Comparison of ENCODE assay signal across 11 mouse cellular contexts in genomic region chr13:113589499-113589898, GRCm38 (mm10). TPM values are rescaled to one million over a fixed set of nuclear protein-coding genes. Genes with fewer than 3 reads are reported as not detected.
A peak's percentile ranks its signal among the peaks of the same experiment; 100 is the strongest.
DNase-seq lines count a peak whose midpoint lies in the region; ATAC-seq and TF ChIP-seq lines count a peak whose summit lies in the region.
"Had no signal": no experiment of that assay in that cellular context is flagged by ENCODE, and none has a peak within 500 bp of the region (broad histone marks: within the 10 kb centered on the region; RNA-seq: fewer than 3 reads in every experiment).

No protein-coding gene starts in this region.

- no peak for TF ChIP-seq POLR2A in liver, adult 2 months (IDR thresholded peaks at IDR 0.05; ENCODE audit: extremely low read depth, insufficient read depth, low read length)

- no peak overlapping the region for H3K4me3 ChIP-seq in liver, adult 2 months (ENCODE audit: insufficient read depth, low read depth, low read length)
- no peak overlapping the region for H3K4me3 ChIP-seq in layer of hippocampus, adult 2 months
- H3K4me3 ChIP-seq: forebrain, embryonic 15.5 days; hindbrain, embryonic 15.5 days; midbrain, embryonic 15.5 days had no signal

- TF ChIP-seq CTCF in liver, adult 2 months (IDR thresholded peaks at IDR 0.05; ENCODE audit: low read depth, low read length), result no peak
- TF ChIP-seq CTCF in layer of hippocampus, adult 2 months (conservative IDR thresholded peaks at IDR 0.05), result no peak

- H3K9ac ChIP-seq in liver, adult 2 months (ENCODE audit: low read depth, low read length), result no peak overlapping the region
- H3K9ac ChIP-seq: forebrain, embryonic 15.5 days; hindbrain, embryonic 15.5 days; midbrain, embryonic 15.5 days had no signal

- H3K79me2 ChIP-seq in liver, adult 2 months (ENCODE audit: control insufficient read depth, insufficient read depth, low read length), result no peaks in the 10 kb centered on the region

- H3K4me1 ChIP-seq in liver, adult 2 months (ENCODE audit: control insufficient read depth, insufficient read depth, low read length), result peaks cover 2% of the 10 kb centered on the region

- H3K27ac ChIP-seq in liver, adult 2 months (replicated peaks; ENCODE audit: insufficient read depth, low read depth, low read length), result no peak overlapping the region
- H3K27ac ChIP-seq in layer of hippocampus, adult 2 months, result no peak overlapping the region
- H3K27ac ChIP-seq: forebrain, embryonic 15.5 days; hindbrain, embryonic 15.5 days; midbrain, embryonic 15.5 days had no signal

- no peaks in the 10 kb centered on the region for H3K27me3 ChIP-seq in liver, adult 2 months (ENCODE audit: control insufficient read depth, insufficient read depth, low read length)
- H3K27me3 ChIP-seq: forebrain, embryonic 15.5 days; hindbrain, embryonic 15.5 days; midbrain, embryonic 15.5 days had no signal

- DNase-seq in adrenal gland, adult 2 months, result peak; percentile 28
- no peak for DNase-seq in adrenal gland, adult (ENCODE audit: inconsistent age in 2 of 2, low spot score in 1 of 2)
- peak; percentile 42 for DNase-seq in liver, adult 2 months (ENCODE audit: extremely low read depth, low read depth, low spot score)
- DNase-seq in liver, result no peak
- DNase-seq in skeletal muscle tissue, adult 2 months (ENCODE audit: low read depth, low spot score), result peak; percentile 76
- DNase-seq in layer of hippocampus, adult 2 months (ENCODE audit: low spot score in 2 of 2), result no peak
- DNase-seq in thymus, postnatal 25 days, result no peak

- 47% methylated on average over 7 of the region's 7 CpGs for WGBS in liver, adult 2 months

- H3K36me3 ChIP-seq in liver, adult 2 months (ENCODE audit: control insufficient read depth, insufficient read depth, low read length), result peaks cover 14% of the 10 kb centered on the region; the same call in 1 of the 2 replicates
- H3K36me3 ChIP-seq: forebrain, embryonic 15.5 days had no signal

- peak; percentile 74 to 84 for ATAC-seq in hematopoietic stem cell, adult 5-6 weeks (replicated peaks in 1 of 2; ENCODE audit: insufficient read depth in 1 of 2, low FRiP score in 2 of 2, low TSS enrichment in 1 of 2, low read depth in 1 of 2, poor library complexity in 2 of 2, severe bottlenecking in 2 of 2)
- ATAC-seq: forebrain, embryonic 15.5 days; midbrain, embryonic 15.5 days had no signal

RNA-seq across cellular contexts. Expression of gene Snx18, which starts 28.9 kb away (rescaled TPM):
- 10 to 100 TPM; 21.5 to 23.2 TPM for total RNA-seq in adrenal gland, adult 2 months (2021)
- 19.5 and 23.3 TPM in 2 replicates for polyA plus RNA-seq in adrenal gland, adult 2 months (2012; rRNA removed)
- total RNA-seq in liver, adult 2 months (2014; rRNA removed), result 15.4 and 18.1 TPM in 2 replicates
- polyA plus RNA-seq in liver, adult 2 months (2012; rRNA removed), result 7.2 and 7.5 TPM in 2 replicates
- 27.2 and 30.5 TPM in 2 replicates for total RNA-seq in hematopoietic stem cell, adult 5-6 weeks (2017)
- total RNA-seq in layer of hippocampus, adult 2 months (2021), result 10 to 100 TPM; 20.1 to 20.6 TPM

Comparison
In these comparisons a context has a peak if more than half of its experiments do, and no peak if none do; other contexts are left out.
1. DNase-seq: peak in adrenal gland, adult 2 months (single experiment), liver, adult 2 months (single experiment) and skeletal muscle tissue, adult 2 months (single experiment); none in adrenal gland, adult (0 of 2), liver (single experiment), layer of hippocampus, adult 2 months (0 of 2) and thymus, postnatal 25 days (single experiment).